Mouse (Mus musculus) lung, postnatal 10 days (tissue): ENCODE results near the gene Gstm1.
"Not testable (repeated sequence)": the region's sequence is repeated elsewhere in the genome, so short reads cannot be mapped to it uniquely, and the experiment has no call there.

ENCODE experiments used
- DNase-seq: peaks from one replicate; pipeline ENCODE4 v3.0.0; 2021

Gene Gstm1

GRCm38 (mm10) chr3:108014098-108014973, 3.4 kb downstream of the Gstm1 start:
- DNase-seq, result no peak

- DNase-seq, result peak; percentile 77
These were observed 4.4 kb downstream of the Gstm1 start for GRCm38 (mm10) chr3:108013331-108013871.

GRCm38 (mm10) chr3:108011558-108011957, 6.2 kb downstream of the Gstm1 start:
- DNase-seq, result no peak

- peak; percentile 69 for DNase-seq
These were observed 7.5 kb downstream of the Gstm1 start for GRCm38 (mm10) chr3:108010286-108010685.

- DNase-seq, result peak; percentile 24
These were observed 15.8 kb downstream of the Gstm1 start for GRCm38 (mm10) chr3:108002021-108002420.

- DNase-seq, result no peak
These were observed 18.3 kb downstream of the Gstm1 start for GRCm38 (mm10) chr3:107999491-107999890.

GRCm38 (mm10) chr3:107998591-107998990, 19.2 kb downstream of the Gstm1 start:
- DNase-seq, result no peak

GRCm38 (mm10) chr3:107996576-107996975, 21.2 kb downstream of the Gstm1 start:
- no peak for DNase-seq

- DNase-seq, result not testable (repeated sequence)
These were observed 21.8 kb downstream of the Gstm1 start for GRCm38 (mm10) chr3:107995974-107996373.

GRCm38 (mm10) chr3:107986041-107986562, 31.7 kb downstream of the Gstm1 start, which contains the start of gene Gstm2:
Gene Gstm2 (minus strand): TSS chr3:107986453.
- DNase-seq, result peak; percentile 81

GRCm38 (mm10) chr3:107985141-107985540, 32.6 kb downstream of the Gstm1 start:
- DNase-seq, result not testable (repeated sequence)

- DNase-seq, result no peak
These were observed 33.3 kb downstream of the Gstm1 start for GRCm38 (mm10) chr3:107984471-107984870.

- peak; percentile 19 for DNase-seq
These were observed 34.0 kb downstream of the Gstm1 start for GRCm38 (mm10) chr3:107983771-107984170.

- no peak for DNase-seq
These were observed 35.0 kb downstream of the Gstm1 start for GRCm38 (mm10) chr3:107982726-107983125.

- DNase-seq, result no peak
These were observed 36.5 kb downstream of the Gstm1 start for GRCm38 (mm10) chr3:107981261-107981660.

GRCm38 (mm10) chr3:107977691-107978090, 40.1 kb downstream of the Gstm1 start:
- DNase-seq, result no peak

GRCm38 (mm10) chr3:107974237-107974636, 43.5 kb downstream of the Gstm1 start:
- no peak for DNase-seq

- DNase-seq, result no peak
These were observed 45.7 kb downstream of the Gstm1 start for GRCm38 (mm10) chr3:107972070-107972469.

GRCm38 (mm10) chr3:107971101-107971500, 46.7 kb downstream of the Gstm1 start:
- DNase-seq, result not testable (repeated sequence)

- no peak for DNase-seq
These were observed 48.9 kb downstream of the Gstm1 start, which contains the start of gene Gstm3 for GRCm38 (mm10) chr3:107968724-107969395. Gene Gstm3 (minus strand): TSS chr3:107969283.

GRCm38 (mm10) chr3:107966631-107967030, 51.1 kb downstream of the Gstm1 start:
- no peak for DNase-seq

- DNase-seq, result no peak
These were observed 52.2 kb downstream of the Gstm1 start for GRCm38 (mm10) chr3:107965592-107965991.

- no peak for DNase-seq
These were observed 53.0 kb downstream of the Gstm1 start for GRCm38 (mm10) chr3:107964656-107965308.
